Mouse (Mus musculus): Measurements from ENCODE around the gene Zcwpw1.

DNA sequence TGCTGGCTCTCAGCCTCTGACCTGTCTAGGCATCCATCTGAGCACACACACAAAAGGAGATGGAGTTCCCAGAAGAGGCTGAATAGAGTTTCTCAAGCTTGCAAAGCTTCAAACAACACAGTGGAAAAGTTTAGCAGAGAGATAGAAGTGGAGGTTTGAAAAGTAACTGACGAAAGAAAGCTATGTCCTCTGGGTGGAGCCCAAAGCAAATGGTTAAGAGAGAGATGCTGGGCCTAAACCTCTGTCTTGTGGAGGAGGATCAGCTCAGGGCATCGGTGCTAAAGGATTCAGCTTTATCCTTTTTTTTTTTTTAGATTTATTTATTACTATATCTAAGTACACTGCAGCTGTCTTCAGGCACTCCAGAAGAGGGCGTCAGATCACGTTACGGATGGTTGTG lies 20.7 kb downstream of the Zcwpw1 start:
- no peak for TF ChIP-seq CTCF (IDR thresholded peaks at IDR 0.05; ENCODE audit: low read depth)
- TF ChIP-seq EP300 (IDR thresholded peaks at IDR 0.05; ENCODE audit: low read depth): no peak
